Mouse (Mus musculus): ENCODE measurements around the gene Tpk1. TPM values are rescaled to one million over a fixed set of nuclear protein-coding genes. Genes with fewer than 3 reads are reported as not detected.
"Not testable (repeated sequence)": the region's sequence is repeated elsewhere in the genome, so short reads cannot be mapped to it uniquely, and the experiment has no call there.

The Tpk1 gene
- total RNA-seq, 2 experiments from 2014 or later = 4.6 to 4.7 TPM

- intact Hi-C loops (cut with DNase I) = no loop called here
These were observed 22.4 kb downstream of the Tpk1 start for GRCm38 (mm10) chr6:43643718-43644117.

GRCm38 (mm10) chr6:43642375-43642774, 23.7 kb downstream of the Tpk1 start:
- intact Hi-C loops (cut with DNase I) = no loop called here

More at GRCm38 (mm10) chr6:43643718-43644117, 22.4 kb downstream of the Tpk1 start:
- DNase-seq = no peak

GRCm38 (mm10) chr6:43640621-43641020, 25.5 kb downstream of the Tpk1 start:
- intact Hi-C loops (cut with DNase I) = no loop called here
- no peak for DNase-seq

More at GRCm38 (mm10) chr6:43642375-43642774, 23.7 kb downstream of the Tpk1 start:
- no peak for DNase-seq

GRCm38 (mm10) chr6:43638865-43639264, 27.2 kb downstream of the Tpk1 start:
- intact Hi-C loops (cut with DNase I) = no loop called here
- no peak for DNase-seq

- no peak for DNase-seq
- intact Hi-C loops (cut with DNase I) = no loop called here
These were observed 28.0 kb downstream of the Tpk1 start for GRCm38 (mm10) chr6:43638119-43638518.

- DNase-seq = no peak
- intact Hi-C loops (cut with DNase I) = no loop called here
These were observed 29.0 kb downstream of the Tpk1 start for GRCm38 (mm10) chr6:43636980-43637638.

- DNase-seq = no peak
- intact Hi-C loops (cut with DNase I) = no loop called here
These were observed 32.6 kb downstream of the Tpk1 start for GRCm38 (mm10) chr6:43633308-43633963.

GRCm38 (mm10) chr6:43632871-43633270, 33.2 kb downstream of the Tpk1 start:
- intact Hi-C loops (cut with DNase I) = no loop called here
- no peak for DNase-seq

GRCm38 (mm10) chr6:43623448-43623847, 42.6 kb downstream of the Tpk1 start:
- DNase-seq; intact Hi-C loops (cut with DNase I): not testable (repeated sequence)

- no peak for DNase-seq
- intact Hi-C loops (cut with DNase I) = no loop called here
These were observed 46.8 kb downstream of the Tpk1 start for GRCm38 (mm10) chr6:43619258-43619657.

- intact Hi-C loops (cut with DNase I) = no loop called here
- DNase-seq = no peak
These were observed 54.3 kb downstream of the Tpk1 start for GRCm38 (mm10) chr6:43611770-43612169.

- intact Hi-C loops (cut with DNase I) = no loop called here
- DNase-seq = no peak
These were observed 75.1 kb downstream of the Tpk1 start for GRCm38 (mm10) chr6:43590841-43591541.

- intact Hi-C loops (cut with DNase I) = no loop called here
- DNase-seq = no peak
These were observed 80.8 kb downstream of the Tpk1 start for GRCm38 (mm10) chr6:43585274-43585673.

GRCm38 (mm10) chr6:43581809-43582208, 84.3 kb downstream of the Tpk1 start:
- intact Hi-C loops (cut with DNase I) = no loop called here
- no peak for DNase-seq

- DNase-seq = no peak
- intact Hi-C loops (cut with DNase I) = no loop called here
These were observed 98.2 kb downstream of the Tpk1 start for GRCm38 (mm10) chr6:43567885-43568284.

- no peak for DNase-seq
These were observed 103.6 kb downstream of the Tpk1 start for GRCm38 (mm10) chr6:43562474-43562873.

GRCm38 (mm10) chr6:43551410-43551809, 114.7 kb downstream of the Tpk1 start:
- intact Hi-C loops (cut with DNase I) = no loop called here
- no peak for DNase-seq

More at GRCm38 (mm10) chr6:43562474-43562873, 103.6 kb downstream of the Tpk1 start:
- intact Hi-C loops (cut with DNase I) = no loop called here

- no peak for DNase-seq
- intact Hi-C loops (cut with DNase I) = loop anchor here (10.0 kb wide), 1 partner anchor 118 kb away; the partner anchor contains the start of gene Tpk1
These were observed 119.5 kb downstream of the Tpk1 start for GRCm38 (mm10) chr6:43546537-43546936.

- DNase-seq = no peak
- intact Hi-C loops (cut with DNase I) = no loop called here
These were observed 128.7 kb downstream of the Tpk1 start for GRCm38 (mm10) chr6:43537252-43537870.

GRCm38 (mm10) chr6:43535459-43535858, 130.6 kb downstream of the Tpk1 start:
- DNase-seq = no peak
- intact Hi-C loops (cut with DNase I) = no loop called here

GRCm38 (mm10) chr6:43533323-43533722, 132.8 kb downstream of the Tpk1 start:
- intact Hi-C loops (cut with DNase I) = no loop called here
- DNase-seq = no peak
